Mouse (Mus musculus) liver, adult 2 months (tissue): ENCODE measurements at regions not wholly inside any gene's neighbourhood (a gene's known extent, or its start where the extent isn't known, plus 50 kb on each side); places are given as distances from the start of the nearest gene placed in this dataset.

Experiments used
- DNase-seq: peaks from one replicate; pipeline ENCODE4 v3.0.0-alpha.2; 2011; ENCODE audit warnings: low read depth, low spot score; ENCODE audit errors: extremely low read depth
- H3K27ac ChIP-seq: fragments of 200-500 bp; replicated peaks from 2 replicates; pipeline ENCODE4 v1.5.1; 2012; ENCODE audit warnings: low read depth, mild to moderate bottlenecking, control low read depth, inconsistent platforms, low read length; ENCODE audit not compliant: insufficient read depth
- H3K27me3 ChIP-seq: fragments of 200-500 bp; 2 replicates; pipeline ENCODE4 v1.6.1; 2012; ENCODE audit warnings: mild to moderate bottlenecking, moderate library complexity, low read length, inconsistent platforms; ENCODE audit not compliant: control insufficient read depth, insufficient read depth
- H3K36me3 ChIP-seq: fragments of 200-500 bp; 2 replicates; pipeline ENCODE4 v1.6.1; 2012; ENCODE audit warnings: low read length, inconsistent platforms; ENCODE audit not compliant: control insufficient read depth, insufficient read depth
- H3K4me1 ChIP-seq: fragments of 200-500 bp; 2 replicates; pipeline ENCODE4 v1.6.1; 2011; ENCODE audit warnings: low read length; ENCODE audit not compliant: control insufficient read depth, insufficient read depth
- H3K4me3 ChIP-seq: fragments of 200-500 bp; 2 replicates; pipeline ENCODE4 v1.5.1; 2011; ENCODE audit warnings: low read depth, mild to moderate bottlenecking, control low read depth, low read length, moderate library complexity; ENCODE audit not compliant: insufficient read depth
- H3K79me2 ChIP-seq: fragments of 200-500 bp; 2 replicates; pipeline ENCODE4 v1.6.1; 2012; ENCODE audit warnings: inconsistent platforms, mild to moderate bottlenecking, low read length, moderate library complexity; ENCODE audit not compliant: control insufficient read depth, insufficient read depth
- H3K9ac ChIP-seq: fragments of 200-500 bp; 2 replicates; pipeline ENCODE4 v1.6.1; 2012; ENCODE audit warnings: low read depth, mild to moderate bottlenecking, control low read depth, inconsistent platforms, low read length
- CTCF ChIP-seq: fragments of 200-500 bp; IDR thresholded peaks from 2 replicates; pipeline ENCODE4 v1.5.1; 2011; ENCODE audit warnings: low read depth, low read length, control low read depth
- POLR2A ChIP-seq: fragments of 200-500 bp; IDR thresholded peaks from 2 replicates; pipeline ENCODE4 v1.6.1; 2011; ENCODE audit warnings: low read length, control low read depth; ENCODE audit not compliant: insufficient read depth; ENCODE audit errors: extremely low read depth
- WGBS: fragments of 180-500 bp; shearing (Covaris S2); methylation state at CpG from one replicate; pipeline ENCODE4 v1.1.7; 2018; 5-methylcytosine and 5-hydroxymethylcytosine counted together

DNA sequence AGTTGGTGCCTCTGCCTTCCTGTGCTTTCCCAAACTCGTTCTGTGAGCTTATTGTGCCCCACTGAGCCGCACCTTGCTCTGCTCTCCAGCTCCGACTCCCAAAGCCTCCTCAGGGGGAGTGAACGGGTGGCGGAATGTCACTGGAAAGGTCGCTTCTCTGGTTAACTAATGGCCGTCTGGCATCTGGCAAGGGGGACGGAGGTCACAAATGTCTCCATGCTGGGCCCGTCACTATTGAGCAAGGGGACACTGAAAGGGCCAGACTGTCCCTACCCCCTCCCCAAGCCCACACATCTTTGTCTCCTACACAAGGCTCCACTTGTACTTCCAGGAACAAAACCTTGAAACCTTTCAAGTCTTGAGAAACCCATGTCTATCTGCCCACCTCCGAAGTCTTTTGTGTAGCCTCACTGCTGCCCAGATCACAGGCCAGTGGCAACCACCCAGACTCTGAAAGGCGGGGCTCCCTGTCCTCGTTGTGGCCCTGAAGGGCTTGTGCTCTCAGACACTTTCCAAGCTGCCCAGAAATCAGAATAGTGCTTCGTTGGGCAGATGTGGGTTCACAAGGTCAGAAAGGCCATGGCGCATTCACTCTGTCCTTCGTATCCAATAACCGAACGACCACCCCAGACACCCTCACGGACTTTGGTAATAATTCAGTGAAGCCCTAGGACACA is 75.9 kb downstream of the Zbtb18 start:
- Histone ChIP-seq H3K4me1 (no peaks in the 10 kb centered on the region), H3K36me3 (no peaks in the 10 kb centered on the region), H3K27ac (no peak overlapping the region), H3K9ac (no peak overlapping the region), H3K4me3 (no peak overlapping the region), H3K27me3 (no peaks in the 10 kb centered on the region), H3K79me2 (no peaks in the 10 kb centered on the region)
- 66% methylated on average over 18 of the region's 18 CpGs for WGBS
- TF ChIP-seq CTCF (no peak), POLR2A (no peak)
- DNase-seq: no peak

DNA sequence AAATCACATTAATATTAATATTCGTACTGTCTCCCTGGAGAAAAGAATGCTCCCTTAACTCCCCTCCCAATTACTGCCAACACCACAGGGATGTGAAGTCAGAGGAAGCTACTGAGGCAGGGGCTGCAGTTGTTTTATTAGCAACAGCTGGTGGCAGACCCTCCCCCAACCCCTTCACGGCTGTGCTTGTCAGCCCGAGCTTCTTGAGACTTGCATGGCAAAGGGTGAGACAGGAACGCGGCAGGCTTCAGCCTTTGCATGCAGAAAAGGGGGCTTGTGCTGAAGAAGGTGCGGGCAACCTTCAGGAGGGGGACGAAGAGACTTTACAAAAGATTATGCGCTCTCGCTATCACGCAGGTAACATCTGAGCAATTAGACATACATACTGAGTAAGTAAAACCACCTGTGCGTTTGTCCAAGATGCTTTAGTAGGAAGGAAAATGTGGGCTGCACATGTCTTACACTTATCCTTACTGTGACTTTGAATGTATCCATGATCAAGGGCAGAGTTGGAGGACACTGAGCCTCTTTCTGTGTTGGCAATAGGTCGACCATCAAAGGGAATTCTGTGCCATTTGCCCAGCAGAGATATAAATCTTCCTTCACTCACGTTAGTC is 76.9 kb downstream of the Zbtb18 start:
- no peaks in the 10 kb centered on the region for H3K36me3 ChIP-seq
- WGBS: 69% methylated on average over 13 of the region's 13 CpGs
- H3K27me3 ChIP-seq: no peaks in the 10 kb centered on the region
- H3K4me3 ChIP-seq: no peak overlapping the region
- no peak overlapping the region for H3K9ac ChIP-seq
- H3K4me1 ChIP-seq: no peaks in the 10 kb centered on the region
- TF ChIP-seq POLR2A (no peak), CTCF (no peak)
- no peak overlapping the region for H3K27ac ChIP-seq
- DNase-seq: no peak
- H3K79me2 ChIP-seq: no peaks in the 10 kb centered on the region

DNA sequence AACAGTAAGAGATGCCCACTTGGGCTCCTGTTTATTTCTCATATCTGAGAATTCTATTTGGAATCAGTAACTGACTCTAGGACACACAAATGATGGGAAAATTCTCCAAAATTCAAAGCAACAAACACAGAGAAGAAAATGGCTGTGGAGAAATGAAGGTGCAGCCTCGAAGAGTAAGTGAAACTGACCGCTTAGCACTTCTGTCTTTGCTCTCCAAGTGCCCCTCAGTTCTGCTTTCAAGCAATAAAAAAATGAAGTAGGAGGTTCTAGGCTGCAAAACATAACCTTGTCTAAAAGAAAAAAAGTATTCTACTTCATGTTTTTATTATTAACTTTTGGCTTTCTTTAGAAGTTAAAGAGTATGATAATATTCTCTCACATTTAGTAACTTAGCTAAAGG is 79.0 kb downstream of the Zbtb18 start:
- Histone ChIP-seq H3K4me1 (no peaks in the 10 kb centered on the region), H3K4me3 (no peak overlapping the region), H3K36me3 (no peaks in the 10 kb centered on the region), H3K9ac (no peak overlapping the region), H3K27ac (no peak overlapping the region), H3K27me3 (no peaks in the 10 kb centered on the region), H3K79me2 (no peaks in the 10 kb centered on the region)
- TF ChIP-seq POLR2A (no peak), CTCF (no peak)
- WGBS: 88% methylated on average over 2 of the region's 2 CpGs
- DNase-seq: no peak

DNA sequence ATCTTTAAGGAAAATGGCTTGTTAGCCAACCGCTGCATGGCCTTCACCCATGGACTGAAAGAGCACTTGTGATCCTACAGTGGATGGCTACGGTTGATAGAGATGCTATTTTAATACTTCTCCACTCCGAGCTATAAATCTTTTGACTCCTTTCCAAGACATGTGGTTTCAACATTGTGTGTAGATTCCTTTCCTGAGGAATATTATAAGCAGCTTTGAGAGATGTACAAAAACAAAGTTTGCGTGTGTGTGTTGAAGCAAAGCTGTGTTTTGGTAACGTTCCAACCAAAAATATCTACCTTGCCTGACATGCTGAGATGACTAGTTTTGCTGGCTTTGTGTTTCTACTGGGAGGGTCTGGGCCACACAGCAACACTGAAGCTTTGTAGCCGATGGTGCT is 83.0 kb downstream of the Zbtb18 start:
- Histone ChIP-seq H3K36me3 (no peaks in the 10 kb centered on the region), H3K27me3 (no peaks in the 10 kb centered on the region), H3K79me2 (no peaks in the 10 kb centered on the region), H3K9ac (no peak overlapping the region), H3K4me1 (no peaks in the 10 kb centered on the region), H3K4me3 (no peak overlapping the region), H3K27ac (no peak overlapping the region)
- 93% methylated on average over 6 of the region's 6 CpGs for WGBS
- no peak for DNase-seq
- TF ChIP-seq CTCF: no peak
- no peak for TF ChIP-seq POLR2A

DNA sequence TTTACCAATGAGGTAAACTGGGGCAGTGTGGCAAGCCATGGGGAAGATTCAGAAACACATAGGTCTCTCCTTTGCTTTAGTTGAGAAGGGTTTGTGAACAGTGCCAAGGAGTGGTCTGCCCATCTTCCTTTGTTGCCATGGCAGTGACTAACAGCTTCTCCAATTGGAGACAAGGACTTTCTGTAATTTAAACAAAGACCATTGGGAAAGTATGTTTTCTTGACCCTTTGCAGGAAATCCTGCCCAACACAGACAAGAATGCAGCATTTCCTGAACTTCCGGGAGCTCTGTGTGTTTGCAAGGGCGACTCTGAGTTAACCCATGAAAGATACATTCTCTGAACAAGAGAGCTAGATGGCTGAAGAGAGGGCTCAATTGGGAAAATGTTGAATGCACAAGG is 89.6 kb downstream of the Zbtb18 start:
- Histone ChIP-seq H3K4me1 (no peaks in the 10 kb centered on the region), H3K36me3 (no peaks in the 10 kb centered on the region), H3K9ac (no peak overlapping the region), H3K27ac (no peak overlapping the region), H3K27me3 (no peaks in the 10 kb centered on the region), H3K4me3 (no peak overlapping the region), H3K79me2 (no peaks in the 10 kb centered on the region)
- TF ChIP-seq CTCF: no peak
- TF ChIP-seq POLR2A: no peak
- no peak for DNase-seq
- 77% methylated on average over 2 of the region's 2 CpGs for WGBS

DNA sequence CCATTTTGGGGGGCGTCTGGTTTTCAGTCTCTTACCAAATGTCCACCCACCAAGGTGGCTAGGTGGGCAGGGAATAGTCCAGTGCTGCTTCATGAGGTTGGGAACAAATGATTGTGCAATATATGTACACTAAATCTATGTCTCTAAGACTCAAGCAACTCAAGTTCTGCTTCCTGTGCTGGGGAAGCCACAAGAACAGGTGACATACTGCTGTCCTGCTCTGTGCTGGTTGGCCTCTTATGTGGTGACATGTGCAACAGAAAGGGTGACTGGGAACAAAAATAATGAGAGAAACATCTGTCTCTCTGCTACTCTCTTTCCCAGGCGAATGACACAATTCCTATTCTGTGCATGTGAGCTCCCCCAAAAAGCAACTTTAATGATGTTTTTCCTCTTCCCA is 90.5 kb downstream of the Zbtb18 start:
- Histone ChIP-seq H3K27ac (no peak overlapping the region), H3K36me3 (no peaks in the 10 kb centered on the region), H3K27me3 (no peaks in the 10 kb centered on the region), H3K4me1 (no peaks in the 10 kb centered on the region), H3K9ac (no peak overlapping the region), H3K79me2 (no peaks in the 10 kb centered on the region), H3K4me3 (no peak overlapping the region)
- WGBS: 88% methylated on average over 2 of the region's 2 CpGs
- TF ChIP-seq CTCF: no peak
- TF ChIP-seq POLR2A: no peak
- no peak for DNase-seq
